Mouse (Mus musculus): ENCODE data around the gene Scaf1. TPM values are rescaled to one million over a fixed set of nuclear protein-coding genes. Genes with fewer than 3 reads are reported as not detected.
"Not testable (repeated sequence)": the region's sequence is repeated elsewhere in the genome, so short reads cannot be mapped to it uniquely, and the experiment has no call there.

Gene Scaf1
- total RNA-seq, 1 experiment, result 39.2 TPM

GRCm38 (mm10) chr7:45026256-45026655, 10.1 kb upstream of the Scaf1 start:
- H3K9me3 ChIP-seq (ENCODE audit: control insufficient read depth, insufficient read depth, low read depth, low read length), result no peaks in the 10 kb centered on the region
- in situ Hi-C loops (cut with MboI; ENCODE audit: low sequenced_read_pairs in 2 of 2, unreplicated experiment in 2 of 2), result no loop called here
- no peak overlapping the region for H3K9ac ChIP-seq (ENCODE audit: insufficient read depth, low read depth, low read length, poor library complexity, severe bottlenecking)
- peaks cover 0 to 11% of the 10 kb centered on the region in 2 experiments; a peak in 1 of 4 replicates for H3K4me1 ChIP-seq (ENCODE audit: control insufficient read depth in 2 of 2, insufficient read depth in 2 of 2, low read length in 2 of 2, poor library complexity in 1 of 2)
- no peak overlapping the region for H3K4me3 ChIP-seq (ENCODE audit: insufficient read depth in 1 of 2, low read depth in 1 of 2, low read length in 2 of 2, poor library complexity in 1 of 2, severe bottlenecking in 1 of 2)
- H3K27ac ChIP-seq (ENCODE audit: insufficient read depth, low read depth, low read length, poor library complexity, severe bottlenecking), result no peak overlapping the region
- peaks cover 35% of the 10 kb centered on the region for H3K36me3 ChIP-seq (ENCODE audit: control insufficient read depth, insufficient read depth, low read length, poor library complexity, severe bottlenecking)
- DNase-seq (ENCODE audit: low read depth, low spot score), result no peak
- TF ChIP-seq ZC3H11A (IDR thresholded peaks at IDR 0.05; ENCODE audit: borderline replicate concordance, low read depth, low read length) (no peak), ZNF384 (IDR thresholded peaks at IDR 0.05; ENCODE audit: low read depth, low read length) (no peak), MAFK (IDR thresholded peaks at IDR 0.05; ENCODE audit: insufficient read depth, low read depth, low read length) (no peak), HCFC1 (IDR thresholded peaks at IDR 0.05; ENCODE audit: borderline replicate concordance, insufficient read depth, low read length) (no peak), CHD2 (IDR thresholded peaks at IDR 0.05; ENCODE audit: low read depth, low read length) (no peak)

GRCm38 (mm10) chr7:45025601-45026220, 9.5 kb upstream of the Scaf1 start:
- TF ChIP-seq HCFC1 (IDR thresholded peaks at IDR 0.05; ENCODE audit: borderline replicate concordance, insufficient read depth, low read length) (no peak), ZC3H11A (IDR thresholded peaks at IDR 0.05; ENCODE audit: borderline replicate concordance, low read depth, low read length) (no peak), MAFK (IDR thresholded peaks at IDR 0.05; ENCODE audit: insufficient read depth, low read depth, low read length) (no peak), CHD2 (IDR thresholded peaks at IDR 0.05; ENCODE audit: low read depth, low read length) (no peak), ZNF384 (IDR thresholded peaks at IDR 0.05; ENCODE audit: low read depth, low read length) (no peak)
- no peak overlapping the region for H3K9ac ChIP-seq (ENCODE audit: insufficient read depth, low read depth, low read length, poor library complexity, severe bottlenecking)
- no peak overlapping the region for H3K27ac ChIP-seq (ENCODE audit: insufficient read depth, low read depth, low read length, poor library complexity, severe bottlenecking)
- no peak overlapping the region for H3K4me3 ChIP-seq (ENCODE audit: insufficient read depth in 1 of 2, low read depth in 1 of 2, low read length in 2 of 2, poor library complexity in 1 of 2, severe bottlenecking in 1 of 2)
- no peaks in the 10 kb centered on the region for H3K9me3 ChIP-seq (ENCODE audit: control insufficient read depth, insufficient read depth, low read depth, low read length)
- H3K4me1 ChIP-seq (ENCODE audit: control insufficient read depth in 2 of 2, insufficient read depth in 2 of 2, low read length in 2 of 2, poor library complexity in 1 of 2), result peaks cover 0 to 11% of the 10 kb centered on the region in 2 experiments; a peak in 1 of 4 replicates
- H3K36me3 ChIP-seq (ENCODE audit: control insufficient read depth, insufficient read depth, low read length, poor library complexity, severe bottlenecking), result peaks cover 30% of the 10 kb centered on the region
- in situ Hi-C loops (cut with MboI; ENCODE audit: low sequenced_read_pairs in 2 of 2, unreplicated experiment in 2 of 2), result no loop called here
- no peak for DNase-seq (ENCODE audit: low read depth, low spot score)

- H3K4me1 ChIP-seq (ENCODE audit: control insufficient read depth in 2 of 2, insufficient read depth in 2 of 2, low read length in 2 of 2, poor library complexity in 1 of 2), result peaks cover 0 to 12% of the 10 kb centered on the region in 2 experiments; a peak in 1 of 4 replicates
- H3K9ac ChIP-seq (ENCODE audit: insufficient read depth, low read depth, low read length, poor library complexity, severe bottlenecking), result no peak overlapping the region
- TF ChIP-seq ZNF384 (IDR thresholded peaks at IDR 0.05; ENCODE audit: low read depth, low read length) (no peak), CHD2 (IDR thresholded peaks at IDR 0.05; ENCODE audit: low read depth, low read length) (no peak), MAFK (IDR thresholded peaks at IDR 0.05; ENCODE audit: insufficient read depth, low read depth, low read length) (no peak), ZC3H11A (IDR thresholded peaks at IDR 0.05; ENCODE audit: borderline replicate concordance, low read depth, low read length) (no peak), HCFC1 (IDR thresholded peaks at IDR 0.05; ENCODE audit: borderline replicate concordance, insufficient read depth, low read length) (no peak)
- H3K27ac ChIP-seq (ENCODE audit: insufficient read depth, low read depth, low read length, poor library complexity, severe bottlenecking), result no peak overlapping the region
- no peaks in the 10 kb centered on the region for H3K9me3 ChIP-seq (ENCODE audit: control insufficient read depth, insufficient read depth, low read depth, low read length)
- in situ Hi-C loops (cut with MboI; ENCODE audit: low sequenced_read_pairs in 2 of 2, unreplicated experiment in 2 of 2), result no loop called here
- H3K4me3 ChIP-seq (ENCODE audit: insufficient read depth in 1 of 2, low read depth in 1 of 2, low read length in 2 of 2, poor library complexity in 1 of 2, severe bottlenecking in 1 of 2), result no peak overlapping the region
- peaks cover 23% of the 10 kb centered on the region for H3K36me3 ChIP-seq (ENCODE audit: control insufficient read depth, insufficient read depth, low read length, poor library complexity, severe bottlenecking)
- DNase-seq (ENCODE audit: low read depth, low spot score), result no peak
These were observed 8.4 kb upstream of the Scaf1 start for GRCm38 (mm10) chr7:45024281-45025248.

GRCm38 (mm10) chr7:45023711-45024110, 7.5 kb upstream of the Scaf1 start:
- H3K27ac ChIP-seq (ENCODE audit: insufficient read depth, low read depth, low read length, poor library complexity, severe bottlenecking); DNase-seq (ENCODE audit: low read depth, low spot score); H3K9ac ChIP-seq (ENCODE audit: insufficient read depth, low read depth, low read length, poor library complexity, severe bottlenecking); in situ Hi-C loops (cut with MboI; ENCODE audit: low sequenced_read_pairs in 2 of 2, unreplicated experiment in 2 of 2); H3K9me3 ChIP-seq (ENCODE audit: control insufficient read depth, insufficient read depth, low read depth, low read length); H3K4me3 ChIP-seq (ENCODE audit: insufficient read depth in 1 of 2, low read depth in 1 of 2, low read length in 2 of 2, poor library complexity in 1 of 2, severe bottlenecking in 1 of 2): not testable (repeated sequence)
- Histone ChIP-seq H3K4me1 (ENCODE audit: control insufficient read depth in 2 of 2, insufficient read depth in 2 of 2, low read length in 2 of 2, poor library complexity in 1 of 2) (peaks cover 0 to 20% of the 10 kb centered on the region in 2 experiments; a peak in 2 of 4 replicates), H3K36me3 (ENCODE audit: control insufficient read depth, insufficient read depth, low read length, poor library complexity, severe bottlenecking) (peaks cover 18% of the 10 kb centered on the region)

Data from ES-E14 (cell line).